10 mouse cellular contexts compared by ENCODE assay signal in the genomic region with DNA sequence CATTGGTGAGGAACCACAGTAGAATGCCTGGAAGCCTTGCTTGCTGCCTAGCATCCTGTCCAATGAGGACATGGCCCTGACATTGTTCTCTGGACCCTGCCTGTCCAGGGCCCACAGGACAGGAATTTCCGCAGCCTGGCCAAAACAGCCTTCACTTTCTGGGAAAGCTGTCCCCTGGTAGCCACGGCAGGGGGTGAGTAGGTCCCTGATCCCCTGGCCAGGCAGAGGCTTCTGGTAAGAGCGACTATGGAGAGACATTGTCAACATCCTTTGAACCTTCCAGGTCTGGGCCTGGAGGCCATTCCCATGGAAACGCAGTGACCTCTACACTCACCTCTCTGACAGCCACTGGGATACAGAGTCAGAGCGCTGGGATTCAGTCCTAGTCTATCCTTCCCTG. TPM values are rescaled to one million over a fixed set of nuclear protein-coding genes. Genes with fewer than 3 reads are reported as not detected.
A peak's percentile ranks its signal among the peaks of the same experiment; 100 is the strongest.
DNase-seq lines count a peak whose midpoint lies in the region; ATAC-seq and TF ChIP-seq lines count a peak whose summit lies in the region.
"Had no signal": no experiment of that assay in that cellular context is flagged by ENCODE, and none has a peak within 500 bp of the region (broad histone marks: within the 10 kb centered on the region; RNA-seq: fewer than 3 reads in every experiment).

No protein-coding gene starts in this region.

- H3K27me3 ChIP-seq in hindbrain, embryonic 10.5 days (ENCODE audit: insufficient read depth, poor library complexity, severe bottlenecking): peaks cover under 1% of the 10 kb centered on the region; the same call in 1 of the 2 replicates
- H3K27me3 ChIP-seq in hindbrain, embryonic 14.5 days (ENCODE audit: control insufficient read depth, insufficient read depth, low read length): no peaks in the 10 kb centered on the region
- no peaks in the 10 kb centered on the region for H3K27me3 ChIP-seq in heart, adult 2 months (ENCODE audit: control insufficient read depth, insufficient read depth, low read length)
- H3K27me3 ChIP-seq in liver, embryonic 14.5 days (ENCODE audit: control insufficient read depth, insufficient read depth, low read length): no peaks in the 10 kb centered on the region
- H3K27me3 ChIP-seq in forebrain, embryonic 12.5 days: 0 out of 2 replicates have a peak, but pooled peaks cover 3% of the 10 kb centered on the region
- H3K27me3 ChIP-seq in midbrain, embryonic 13.5 days: no peaks in the 10 kb centered on the region; the same call in 1 of the 2 replicates

- TF ChIP-seq POLR2A in heart, adult 2 months (IDR thresholded peaks at IDR 0.05; ENCODE audit: insufficient read depth, low read depth, low read length): 0 out of 2 replicates have a peak, but pooled peaks have one; percentile 44

- no peaks in the 10 kb centered on the region for H3K9me3 ChIP-seq in hindbrain, embryonic 10.5 days
- H3K9me3 ChIP-seq in hindbrain, embryonic 14.5 days (ENCODE audit: control insufficient read depth, low read length): no peaks in the 10 kb centered on the region
- no peaks in the 10 kb centered on the region for H3K9me3 ChIP-seq in liver, embryonic 14.5 days (ENCODE audit: control insufficient read depth, low read length)
- no peaks in the 10 kb centered on the region for H3K9me3 ChIP-seq in forebrain, embryonic 12.5 days
- no peaks in the 10 kb centered on the region for H3K9me3 ChIP-seq in midbrain, embryonic 13.5 days

- H3K36me3 ChIP-seq in hindbrain, embryonic 10.5 days: peaks cover 34% of the 10 kb centered on the region
- peaks cover 22% of the 10 kb centered on the region for H3K36me3 ChIP-seq in hindbrain, embryonic 14.5 days (replicated peaks; ENCODE audit: control insufficient read depth, insufficient read depth)
- no peaks in the 10 kb centered on the region for H3K36me3 ChIP-seq in heart, adult 2 months (ENCODE audit: control insufficient read depth, insufficient read depth, low read length)
- H3K36me3 ChIP-seq in liver, embryonic 14.5 days (replicated peaks; ENCODE audit: control insufficient read depth, insufficient read depth, low read depth): peaks cover 8% of the 10 kb centered on the region
- H3K36me3 ChIP-seq in forebrain, embryonic 12.5 days (replicated peaks): peaks cover 29% of the 10 kb centered on the region
- H3K36me3 ChIP-seq in midbrain, embryonic 13.5 days: peaks cover 29% of the 10 kb centered on the region

- H3K4me1 ChIP-seq in hindbrain, embryonic 10.5 days (replicated peaks): peaks cover 32% of the 10 kb centered on the region
- H3K4me1 ChIP-seq in hindbrain, embryonic 14.5 days (replicated peaks; ENCODE audit: control insufficient read depth, insufficient read depth, low read length): no peaks in the 10 kb centered on the region
- H3K4me1 ChIP-seq in heart, adult 2 months (ENCODE audit: control insufficient read depth, insufficient read depth, low read length): peaks cover 18% of the 10 kb centered on the region
- H3K4me1 ChIP-seq in liver, embryonic 14.5 days (replicated peaks; ENCODE audit: control insufficient read depth in 2 of 2, insufficient read depth in 2 of 2, low read length in 1 of 2): peaks cover 0 to 5% of the 10 kb centered on the region in 2 experiments; a peak in 3 of 4 replicates
- no peaks in the 10 kb centered on the region for H3K4me1 ChIP-seq in forebrain, embryonic 12.5 days
- no peaks in the 10 kb centered on the region for H3K4me1 ChIP-seq in midbrain, embryonic 13.5 days (replicated peaks)

- TF ChIP-seq CTCF in heart, adult 2 months (IDR thresholded peaks at IDR 0.05): no peak
- no peak for TF ChIP-seq CTCF in liver, embryonic 14.5 days (IDR thresholded peaks at IDR 0.05; ENCODE audit: low read depth)

- H3K79me2 ChIP-seq in heart, adult 2 months (replicated peaks; ENCODE audit: control insufficient read depth, insufficient read depth, low read length): no peaks in the 10 kb centered on the region

- WGBS in hindbrain, embryonic 10.5 days: 47% methylated on average over 5 of the region's 5 CpGs
- 54% methylated on average over 5 of the region's 5 CpGs for WGBS in hindbrain, embryonic 14.5 days
- WGBS in heart, adult 2 months: 53% methylated on average over 5 of the region's 5 CpGs
- WGBS in liver, embryonic 14.5 days (ENCODE audit: insufficient replicate concordance): 44% methylated on average over 5 of the region's 5 CpGs
- WGBS in forebrain, embryonic 12.5 days: 65% methylated on average over 5 of the region's 5 CpGs
- 62% methylated on average over 5 of the region's 5 CpGs for WGBS in midbrain, embryonic 13.5 days

- intact Hi-C loops in heart, adult 2 months (cut with DNase I): loop anchor here (5.0 kb wide), 2 partner anchors 55 to 75 kb away; no protein-coding TSS in a partner anchor

- peak overlapping the region; percentile 66; the same call in 1 of the 2 replicates for H3K27ac ChIP-seq in hindbrain, embryonic 10.5 days
- H3K27ac ChIP-seq in hindbrain, embryonic 14.5 days: no peak overlapping the region
- peak overlapping the region; percentile 81 for H3K27ac ChIP-seq in heart, adult 2 months
- no peak overlapping the region for H3K27ac ChIP-seq in liver, embryonic 14.5 days
- H3K27ac ChIP-seq in forebrain, embryonic 12.5 days: no peak overlapping the region
- H3K27ac ChIP-seq in midbrain, embryonic 13.5 days: no peak overlapping the region

- no peak overlapping the region for H3K4me2 ChIP-seq in hindbrain, embryonic 14.5 days (replicated peaks)
- H3K4me2 ChIP-seq in liver, embryonic 14.5 days (ENCODE audit: low read depth): no peak overlapping the region
- no peak overlapping the region for H3K4me2 ChIP-seq in forebrain, embryonic 12.5 days
- no peak overlapping the region for H3K4me2 ChIP-seq in midbrain, embryonic 13.5 days (replicated peaks)

- TF ChIP-seq EP300 in heart, adult 2 months (IDR thresholded peaks at IDR 0.05; ENCODE audit: insufficient read depth, low read depth, low read length): peak; percentile 78
- no peak for TF ChIP-seq EP300 in liver, embryonic 14.5 days (IDR thresholded peaks at IDR 0.05; ENCODE audit: low read depth)

- H3K4me3 ChIP-seq in hindbrain, embryonic 10.5 days: no peak overlapping the region
- no peak overlapping the region for H3K4me3 ChIP-seq in hindbrain, embryonic 14.5 days (replicated peaks; ENCODE audit: low read length)
- no peak overlapping the region for H3K4me3 ChIP-seq in heart, adult 2 months
- no peak overlapping the region for H3K4me3 ChIP-seq in liver, embryonic 14.5 days (ENCODE audit: insufficient read depth in 1 of 2, low read depth in 2 of 2, low read length in 2 of 2)
- no peak overlapping the region for H3K4me3 ChIP-seq in forebrain, embryonic 12.5 days (replicated peaks)
- H3K4me3 ChIP-seq in midbrain, embryonic 13.5 days (replicated peaks): no peak overlapping the region

- no peak for ATAC-seq in hindbrain, embryonic 14.5 days (ENCODE audit: low FRiP score)
- ATAC-seq in liver, embryonic 14.5 days (ENCODE audit: insufficient read depth): peak; percentile 49
- ATAC-seq in forebrain, embryonic 12.5 days (ENCODE audit: low FRiP score): no peak
- ATAC-seq in midbrain, embryonic 13.5 days: no peak

- DNase-seq in hindbrain, embryonic 10.5 days (ENCODE audit: low spot score): no peak
- DNase-seq in hindbrain, embryonic 14.5 days (ENCODE audit: low spot score): no peak
- peak; percentile 55 to 60 for DNase-seq in heart, adult 2 months
- peak; percentile 52 to 61 for DNase-seq in kidney, adult 8-10 months
- DNase-seq in liver, embryonic 14.5 days (ENCODE audit: low read depth in 3 of 3, low spot score in 3 of 3): no peak
- DNase-seq in retina, embryonic 14.5 days (ENCODE audit: low spot score): no peak
- DNase-seq: retina, postnatal 1 day; thymus, adult 18-20 months had no signal

- H3K9ac ChIP-seq in hindbrain, embryonic 14.5 days: no peak overlapping the region
- no peak overlapping the region for H3K9ac ChIP-seq in heart, adult 2 months (ENCODE audit: low read depth, low read length)
- H3K9ac ChIP-seq in liver, embryonic 14.5 days (replicated peaks): no peak overlapping the region
- H3K9ac ChIP-seq in forebrain, embryonic 12.5 days: no peak overlapping the region
- H3K9ac ChIP-seq in midbrain, embryonic 13.5 days (replicated peaks): no peak overlapping the region

RNA-seq across cellular contexts. Expression of a gene that starts 16.8 kb away (rescaled TPM):
- 286 and 294 TPM in 2 replicates for polyA plus RNA-seq in hindbrain, embryonic 10.5 days (2016; fragmentation: Nextera tagmentation; extraction: Ambion mirVana)
- polyA plus RNA-seq in hindbrain, embryonic 14.5 days (2014; fragmentation: Nextera tagmentation; extraction: Ambion mirVana): 207 and 216 TPM in 2 replicates
- total RNA-seq in heart, adult 2 months (2021): 100 to 1,000 TPM; 260 to 299 TPM
- 403 and 411 TPM in 2 replicates for polyA plus RNA-seq in heart, adult 2 months (2012; rRNA removed)
- polyA plus RNA-seq in liver, embryonic 14.5 days (2012; rRNA removed): 121 and 142 TPM in 2 replicates
- polyA plus RNA-seq in liver, embryonic 14.5 days (2014; fragmentation: Nextera tagmentation; extraction: Ambion mirVana): 199 and 218 TPM in 2 replicates
- 203 and 210 TPM in 2 replicates for polyA plus RNA-seq in forebrain, embryonic 12.5 days (2016; fragmentation: Nextera tagmentation; extraction: Ambion mirVana)
- polyA plus RNA-seq in midbrain, embryonic 13.5 days (2015; fragmentation: Nextera tagmentation; extraction: Ambion mirVana): 227 and 234 TPM in 2 replicates

RNA-seq across cellular contexts. Expression of a gene that starts 44.5 kb away (rescaled TPM):
- 5.5 and 5.9 TPM in 2 replicates for polyA plus RNA-seq in hindbrain, embryonic 10.5 days (2016; fragmentation: Nextera tagmentation; extraction: Ambion mirVana)
- 10.7 and 10.8 TPM in 2 replicates for polyA plus RNA-seq in hindbrain, embryonic 14.5 days (2014; fragmentation: Nextera tagmentation; extraction: Ambion mirVana)
- total RNA-seq in heart, adult 2 months (2021): under 1 TPM; 0.39 to 0.84 TPM
- polyA plus RNA-seq in heart, adult 2 months (2012; rRNA removed): 0.96 and 1.1 TPM in 2 replicates
- 1.2 and 1.3 TPM in 2 replicates for polyA plus RNA-seq in liver, embryonic 14.5 days (2012; rRNA removed)
- polyA plus RNA-seq in liver, embryonic 14.5 days (2014; fragmentation: Nextera tagmentation; extraction: Ambion mirVana): 1.3 and 1.4 TPM in 2 replicates
- 7.5 and 8.3 TPM in 2 replicates for polyA plus RNA-seq in forebrain, embryonic 12.5 days (2016; fragmentation: Nextera tagmentation; extraction: Ambion mirVana)
- 6.9 and 8.1 TPM in 2 replicates for polyA plus RNA-seq in midbrain, embryonic 13.5 days (2015; fragmentation: Nextera tagmentation; extraction: Ambion mirVana)

RNA-seq across cellular contexts. Expression of a gene that starts 58.6 kb away (rescaled TPM):
- polyA plus RNA-seq in hindbrain, embryonic 10.5 days (2016; fragmentation: Nextera tagmentation; extraction: Ambion mirVana): 241 and 255 TPM in 2 replicates
- 167 and 177 TPM in 2 replicates for polyA plus RNA-seq in hindbrain, embryonic 14.5 days (2014; fragmentation: Nextera tagmentation; extraction: Ambion mirVana)
- total RNA-seq in heart, adult 2 months (2021): 10 to 100 TPM; 62.6 to 64.4 TPM
- polyA plus RNA-seq in heart, adult 2 months (2012; rRNA removed): 69.5 and 87.6 TPM in 2 replicates
- polyA plus RNA-seq in liver, embryonic 14.5 days (2012; rRNA removed): 119 and 143 TPM in 2 replicates
- 129 and 132 TPM in 2 replicates for polyA plus RNA-seq in liver, embryonic 14.5 days (2014; fragmentation: Nextera tagmentation; extraction: Ambion mirVana)
- 219 and 234 TPM in 2 replicates for polyA plus RNA-seq in forebrain, embryonic 12.5 days (2016; fragmentation: Nextera tagmentation; extraction: Ambion mirVana)
- 204 and 210 TPM in 2 replicates for polyA plus RNA-seq in midbrain, embryonic 13.5 days (2015; fragmentation: Nextera tagmentation; extraction: Ambion mirVana)

Comparison
In these comparisons a context has a peak if more than half of its experiments do, and no peak if none do; other contexts are left out.
1. H3K27ac ChIP-seq: peak in hindbrain, embryonic 10.5 days (single experiment) and heart, adult 2 months (single experiment); none in hindbrain, embryonic 14.5 days (single experiment), liver, embryonic 14.5 days (single experiment), forebrain, embryonic 12.5 days (single experiment) and midbrain, embryonic 13.5 days (single experiment).
2. DNase-seq: peak in heart, adult 2 months (2 of 2) and kidney, adult 8-10 months (2 of 2); none in hindbrain, embryonic 10.5 days (single experiment), hindbrain, embryonic 14.5 days (single experiment), liver, embryonic 14.5 days (0 of 3) and retina, embryonic 14.5 days (single experiment).